Mouse (Mus musculus) thymus, adult 2 months (tissue): ENCODE data around the gene Ltbp3. TPM values are rescaled to one million over a fixed set of nuclear protein-coding genes. Genes with fewer than 3 reads are reported as not detected.

ENCODE experiments used
- DNase-seq: peaks from one replicate; pipeline ENCODE4 v3.0.0; 2021
- H3K27ac ChIP-seq: fragments of 200-500 bp; 2 replicates; pipeline ENCODE4 v1.5.1; 2012; ENCODE audit warnings: low read length, control low read depth; ENCODE audit not compliant: control insufficient read depth, insufficient read depth
- H3K27me3 ChIP-seq: fragments of 200-500 bp; 2 replicates; pipeline ENCODE4 v1.6.1; 2012; ENCODE audit warnings: mild to moderate bottlenecking, low read length, moderate library complexity, mixed read lengths; ENCODE audit not compliant: control insufficient read depth, insufficient read depth
- H3K36me3 ChIP-seq: fragments of 200-500 bp; 2 replicates; pipeline ENCODE4 v1.6.1; 2012; ENCODE audit warnings: mild to moderate bottlenecking, low read length, moderate library complexity; ENCODE audit not compliant: control insufficient read depth, insufficient read depth
- H3K4me1 ChIP-seq: fragments of 200-500 bp; replicated peaks from 2 replicates; pipeline ENCODE4 v1.6.1; 2012; ENCODE audit warnings: low read length; ENCODE audit not compliant: control insufficient read depth, insufficient read depth
- H3K4me3 ChIP-seq: fragments of 200-500 bp; 2 replicates; pipeline ENCODE4 v1.5.1; 2012; ENCODE audit warnings: mild to moderate bottlenecking, low read length, control low read depth, moderate library complexity; ENCODE audit not compliant: control insufficient read depth, insufficient read depth
- CTCF ChIP-seq: fragments of 200-500 bp; IDR thresholded peaks from 2 replicates; pipeline ENCODE4 v1.5.1; 2012; ENCODE audit warnings: mild to moderate bottlenecking, control low read depth, low read length, moderate library complexity, borderline replicate concordance; ENCODE audit not compliant: control insufficient read depth, poor library complexity, insufficient read depth; ENCODE audit errors: extremely low read depth
- POLR2A ChIP-seq: fragments of 200-500 bp; IDR thresholded peaks from 2 replicates; pipeline ENCODE4 v1.6.1; 2012; ENCODE audit warnings: mild to moderate bottlenecking, low read length, control low read depth, moderate library complexity; ENCODE audit not compliant: control insufficient read depth, poor library complexity, insufficient read depth; ENCODE audit errors: extremely low read depth
- WGBS: fragments of 180-500 bp; shearing (Covaris S2); methylation state at CpG from one replicate; pipeline ENCODE4 v1.1.7; 2018; 5-methylcytosine and 5-hydroxymethylcytosine counted together
- polyA plus RNA-seq: library from polyadenylated mRNA; depleted of rRNA; stranded (reverse); fragments of >200 nt; gene quantifications from 2 replicates; pipeline ENCODE4 v1.2.3, GENCODE M21; 2012; rRNA removed

Ltbp3 gene
- polyA plus RNA-seq, 1 experiment: 37.7 TPM

DNA sequence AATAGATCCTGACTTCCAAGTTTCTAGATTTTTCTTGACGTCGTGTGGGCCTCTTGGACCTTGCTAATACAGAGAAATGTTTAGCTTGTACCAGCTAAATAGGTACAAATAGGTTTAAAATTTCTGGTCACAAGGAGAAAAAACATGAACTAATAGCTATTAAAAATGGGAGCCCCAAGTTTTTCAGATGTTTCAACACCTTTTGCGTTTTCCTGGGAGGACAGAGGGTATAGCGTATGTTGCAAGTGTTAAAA lies 62.0 kb downstream of the Ltbp3 start:
- TF ChIP-seq CTCF (no peak), POLR2A (no peak)
- H3K36me3 ChIP-seq: peaks cover 13% of the 10 kb centered on the region
- peak overlapping the region; percentile 78 for H3K4me3 ChIP-seq
- H3K27ac ChIP-seq: peak overlapping the region; percentile 98
- H3K27me3 ChIP-seq: no peaks in the 10 kb centered on the region
- 0% methylated on average over 4 of the region's 4 CpGs for WGBS
- peaks cover 28% of the 10 kb centered on the region for H3K4me1 ChIP-seq
- no peak for DNase-seq

DNA sequence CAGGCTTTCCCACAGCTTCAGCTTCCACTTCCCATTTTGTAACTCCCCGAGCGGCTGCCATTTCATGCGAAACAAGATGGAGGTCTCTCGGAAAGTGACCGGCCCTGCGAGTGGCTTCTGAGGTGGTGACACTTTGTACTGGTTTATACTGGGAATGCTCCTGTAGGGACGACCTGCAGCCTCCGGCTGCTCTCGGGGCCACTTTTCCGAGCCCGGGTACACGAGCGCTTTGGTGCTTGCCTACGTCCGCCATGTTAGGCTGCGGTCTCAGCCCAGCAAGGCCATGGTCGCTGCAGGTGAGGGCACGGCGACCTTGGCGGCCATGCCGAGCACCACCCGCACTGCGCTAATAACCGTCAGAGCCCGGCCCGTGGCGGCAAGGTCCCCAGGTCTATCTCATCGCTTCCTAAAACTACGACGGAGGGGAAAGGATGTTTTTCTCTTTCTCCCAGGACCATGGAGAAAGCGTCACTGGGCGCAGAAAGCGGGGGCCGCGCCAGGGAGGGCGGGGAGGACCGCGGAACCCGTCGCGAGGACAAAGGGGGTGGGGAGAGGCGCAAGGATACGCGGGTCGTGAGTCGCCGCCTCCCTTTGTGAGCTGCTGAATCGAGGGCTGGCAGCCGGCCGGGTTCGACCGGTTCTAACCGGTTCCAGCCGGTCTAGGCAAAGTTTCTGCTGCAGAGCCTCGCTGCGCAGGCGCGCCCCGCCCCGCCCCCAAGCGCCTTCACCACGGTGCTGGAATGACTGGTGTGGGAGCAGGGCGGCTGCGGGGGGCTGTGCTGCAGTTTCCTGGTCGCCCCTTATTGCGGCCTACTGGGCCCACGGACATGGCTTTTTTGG lies 62.6 kb downstream of the Ltbp3 start:
- H3K27ac ChIP-seq: peak overlapping the region; percentile 98
- no peak for TF ChIP-seq CTCF
- peak; percentile 95 for TF ChIP-seq POLR2A
- H3K36me3 ChIP-seq: peaks cover 9% of the 10 kb centered on the region
- peak; percentile 99 for DNase-seq
- H3K27me3 ChIP-seq: no peaks in the 10 kb centered on the region
- under 1% methylated on average over 67 of the region's 67 CpGs for WGBS
- peaks cover 28% of the 10 kb centered on the region for H3K4me1 ChIP-seq
- peak overlapping the region; percentile 78 for H3K4me3 ChIP-seq

DNA sequence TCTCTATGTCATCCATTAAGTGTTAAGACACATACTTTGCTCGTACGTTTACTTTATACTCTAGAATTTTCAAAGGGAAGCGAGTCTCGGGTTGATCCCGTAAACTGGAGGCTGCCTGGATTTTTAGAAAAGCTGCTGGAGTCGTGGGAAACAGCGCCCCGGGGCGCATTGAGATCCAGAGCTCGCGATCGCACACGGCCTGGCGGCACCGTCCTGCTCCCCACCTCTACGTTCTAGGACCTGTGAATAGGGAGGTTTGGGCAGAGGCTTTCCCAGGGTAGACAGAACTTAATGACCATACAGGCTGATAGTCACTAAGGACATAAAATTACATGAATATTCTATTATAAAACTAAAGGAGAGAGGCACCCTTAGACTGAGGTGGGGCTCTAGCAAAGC lies 63.2 kb downstream of the Ltbp3 start:
- 5% methylated on average over 16 of the region's 16 CpGs for WGBS
- H3K27ac ChIP-seq: peak overlapping the region; percentile 94
- peaks cover 3% of the 10 kb centered on the region for H3K36me3 ChIP-seq
- no peak for TF ChIP-seq POLR2A
- no peak for DNase-seq
- H3K4me1 ChIP-seq: peaks cover 28% of the 10 kb centered on the region
- peak overlapping the region; percentile 38 for H3K4me3 ChIP-seq
- no peaks in the 10 kb centered on the region for H3K27me3 ChIP-seq

DNA sequence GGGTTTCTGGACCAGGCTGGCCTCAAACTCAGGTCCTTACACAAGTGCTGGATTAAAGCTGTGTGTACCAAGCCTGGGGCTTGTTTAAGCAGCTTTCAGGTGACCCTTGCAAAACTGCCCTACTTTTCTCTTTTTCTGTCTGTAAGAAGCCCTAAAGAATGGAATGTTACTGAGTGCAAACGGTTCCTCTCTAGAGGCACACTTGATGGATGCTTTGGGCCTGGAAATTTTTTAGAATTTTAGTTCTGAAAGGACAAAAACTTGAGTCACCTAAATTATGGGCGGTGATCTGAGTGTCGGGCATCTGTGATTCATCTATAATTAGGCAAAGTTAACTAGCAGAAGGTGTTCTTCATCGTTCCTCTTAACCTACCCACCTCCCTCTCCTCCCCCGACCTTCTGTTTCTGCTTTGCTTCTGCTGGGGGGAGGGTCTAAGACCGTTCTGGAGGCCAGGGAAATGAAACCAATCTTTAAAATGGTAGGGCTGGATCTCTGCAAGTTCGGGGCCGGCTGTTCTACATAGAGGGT lies 63.7 kb downstream of the Ltbp3 start:
- Histone ChIP-seq H3K27ac (peak overlapping the region; percentile 94), H3K4me1 (peaks cover 28% of the 10 kb centered on the region), H3K27me3 (no peaks in the 10 kb centered on the region), H3K4me3 (no peak overlapping the region; the same call in 1 of the 2 replicates), H3K36me3 (no peaks in the 10 kb centered on the region; the same call in 1 of the 2 replicates)
- TF ChIP-seq POLR2A: no peak
- no peak for TF ChIP-seq CTCF
- WGBS: 26% methylated on average over 8 of the region's 8 CpGs
- DNase-seq: no peak

DNA sequence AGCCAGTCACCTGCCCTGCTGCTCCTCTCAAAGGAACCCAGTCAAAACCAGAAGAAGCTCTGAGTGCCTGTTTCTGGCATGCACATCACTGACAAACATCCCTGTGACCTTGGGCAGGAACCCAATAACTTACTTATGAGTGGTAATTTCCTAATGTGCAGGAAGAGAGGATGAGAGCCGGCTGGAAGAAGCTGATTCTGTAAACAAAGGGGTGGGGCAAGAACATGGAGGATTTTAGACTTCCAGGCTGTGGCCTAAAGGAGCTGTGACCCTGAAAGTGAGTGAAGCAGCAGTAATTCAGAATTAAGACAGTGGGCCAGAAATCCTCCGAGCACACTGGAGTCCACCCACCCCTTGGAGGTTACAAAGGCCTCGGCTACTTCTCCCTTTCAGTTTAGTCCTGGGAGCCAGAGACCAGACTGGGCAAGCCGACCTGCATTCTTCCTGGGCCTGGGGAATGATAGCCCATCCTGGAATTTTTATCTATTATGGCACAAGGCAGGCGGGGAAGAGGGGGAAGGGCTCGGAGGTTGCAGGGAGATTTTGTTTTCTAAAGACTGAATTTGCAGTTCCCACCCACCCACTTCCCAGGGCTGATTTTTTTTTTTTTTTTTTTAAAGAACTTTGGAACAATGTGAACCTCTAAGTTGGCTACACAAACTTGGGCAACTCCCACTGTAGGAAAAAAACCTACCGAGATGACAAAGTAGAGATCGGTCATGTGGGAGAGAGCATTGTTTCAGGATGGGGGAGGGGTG lies 65.5 kb downstream of the Ltbp3 start:
- Histone ChIP-seq H3K36me3 (no peaks in the 10 kb centered on the region), H3K27ac (peak overlapping the region; percentile 86), H3K4me1 (peaks cover 37% of the 10 kb centered on the region), H3K27me3 (no peaks in the 10 kb centered on the region), H3K4me3 (no peak overlapping the region)
- DNase-seq: no peak
- no peak for TF ChIP-seq CTCF
- TF ChIP-seq POLR2A: no peak
- WGBS: 25% methylated on average over 8 of the region's 8 CpGs

DNA sequence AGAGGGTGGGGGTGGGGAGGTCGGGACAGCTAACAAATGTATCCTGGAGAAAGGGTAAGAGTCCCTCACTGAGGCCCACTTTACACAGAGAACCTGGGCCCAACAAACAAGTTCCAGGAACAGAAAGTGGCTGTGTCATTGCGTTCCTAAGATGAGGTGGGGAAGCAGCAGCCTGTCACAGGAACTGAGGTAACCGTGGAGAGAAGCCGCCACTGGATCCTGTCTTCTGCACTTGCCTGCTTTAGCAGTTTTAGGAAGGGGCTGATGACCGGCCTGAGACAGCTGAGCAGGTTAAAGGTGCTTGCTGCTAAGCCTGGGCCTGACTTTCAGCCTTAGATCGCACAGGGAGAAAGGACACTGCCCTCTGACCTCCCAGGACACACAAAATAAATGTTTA lies 66.1 kb downstream of the Ltbp3 start:
- WGBS: 15% methylated on average over 6 of the region's 6 CpGs
- no peak for DNase-seq
- peak overlapping the region; percentile 86 for H3K27ac ChIP-seq
- H3K36me3 ChIP-seq: no peaks in the 10 kb centered on the region
- TF ChIP-seq POLR2A (no peak), CTCF (no peak)
- H3K4me1 ChIP-seq: peaks cover 37% of the 10 kb centered on the region
- H3K4me3 ChIP-seq: no peak overlapping the region
- no peaks in the 10 kb centered on the region for H3K27me3 ChIP-seq

DNA sequence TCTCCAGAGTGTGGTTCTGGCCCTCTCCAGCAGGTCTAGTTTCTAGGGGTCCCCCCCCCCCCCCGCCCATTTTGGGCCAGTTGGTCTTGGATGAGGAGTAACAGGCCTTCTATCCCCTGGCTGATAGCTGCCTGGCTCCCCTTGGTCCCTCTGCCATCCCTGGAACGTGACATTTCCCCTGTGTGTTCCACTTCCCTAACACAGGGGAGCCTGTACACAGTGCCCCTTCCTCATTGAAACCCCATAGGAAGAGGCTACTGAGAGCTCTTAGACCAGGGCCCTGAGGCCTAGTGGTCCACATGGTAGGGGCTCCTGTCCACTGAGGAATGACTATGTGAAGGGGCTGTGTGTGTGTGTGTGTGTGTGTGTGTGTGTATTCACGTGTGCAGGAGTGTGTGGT lies 67.0 kb downstream of the Ltbp3 start:
- no peaks in the 10 kb centered on the region for H3K36me3 ChIP-seq
- no peak for TF ChIP-seq CTCF
- no peak for TF ChIP-seq POLR2A
- no peak overlapping the region for H3K4me3 ChIP-seq
- 79% methylated on average over 3 of the region's 3 CpGs for WGBS
- H3K4me1 ChIP-seq: peaks cover 37% of the 10 kb centered on the region
- no peak for DNase-seq
- H3K27ac ChIP-seq: no peak overlapping the region
- H3K27me3 ChIP-seq: no peaks in the 10 kb centered on the region

Other genes with a start within 250 kb of the Ltbp3 start
- 3.3 and 3.5 TPM in 2 replicates for gene 1700020D05Rik, start 237.1 kb upstream of the Ltbp3 start, polyA plus RNA-seq
- gene Snx32, start 230.4 kb upstream of the Ltbp3 start, polyA plus RNA-seq: 20.0 and 22.6 TPM in 2 replicates
- 1.4 and 1.9 TPM in 2 replicates for gene Ovol1, start 180.3 kb upstream of the Ltbp3 start, polyA plus RNA-seq
- gene Ap5b1, start 172.9 kb upstream of the Ltbp3 start, polyA plus RNA-seq: 35.0 and 38.9 TPM in 2 replicates
- gene Rnaseh2c, start 139.0 kb upstream of the Ltbp3 start, polyA plus RNA-seq: 87.0 and 96.5 TPM in 2 replicates
- gene Kat5, start 130.7 kb upstream of the Ltbp3 start, polyA plus RNA-seq: 90.0 and 106 TPM in 2 replicates
- gene Rela, start 103.4 kb upstream of the Ltbp3 start, polyA plus RNA-seq: 112 and 142 TPM in 2 replicates
- gene Sipa1, start 77.2 kb upstream of the Ltbp3 start, polyA plus RNA-seq: 267 and 301 TPM in 2 replicates
- gene Map3k11, start 52.2 kb upstream of the Ltbp3 start, polyA plus RNA-seq: 141 and 144 TPM in 2 replicates
- gene Pcnx3, start 52.0 kb upstream of the Ltbp3 start, polyA plus RNA-seq: 421 and 455 TPM in 2 replicates
- 0.97 and 1.0 TPM in 2 replicates for gene Kcnk7, start 36.5 kb upstream of the Ltbp3 start, polyA plus RNA-seq
- gene Ehbp1l1, start 14.6 kb upstream of the Ltbp3 start, polyA plus RNA-seq: 55.6 and 61.8 TPM in 2 replicates
- 300 and 312 TPM in 2 replicates for gene Fam89b, start 11.3 kb upstream of the Ltbp3 start, polyA plus RNA-seq
- 107 and 113 TPM in 2 replicates for gene Scyl1, start 30.5 kb downstream of the Ltbp3 start, polyA plus RNA-seq
- 121 and 129 TPM in 2 replicates for gene Frmd8, start 134.4 kb downstream of the Ltbp3 start, polyA plus RNA-seq
- gene Slc25a45, start 136.9 kb downstream of the Ltbp3 start, polyA plus RNA-seq: 57.5 and 57.9 TPM in 2 replicates
- gene Tigd3, start 153.2 kb downstream of the Ltbp3 start, polyA plus RNA-seq: 4.0 and 4.7 TPM in 2 replicates
- gene Dpf2, start 172.1 kb downstream of the Ltbp3 start, polyA plus RNA-seq: 175 and 194 TPM in 2 replicates
- 5.1 and 5.8 TPM in 2 replicates for gene Cdc42ep2, start 183.9 kb downstream of the Ltbp3 start, polyA plus RNA-seq
- gene Pola2, start 223.3 kb downstream of the Ltbp3 start, polyA plus RNA-seq: 115 and 120 TPM in 2 replicates
- 0.06 and 0.20 TPM in 2 replicates for gene Slc22a20, start 245.2 kb downstream of the Ltbp3 start, polyA plus RNA-seq